Mouse (Mus musculus): Measurements from ENCODE around the gene Btn1a1. TPM values are rescaled to one million over a fixed set of nuclear protein-coding genes. Genes with fewer than 3 reads are reported as not detected.
A peak's percentile ranks its signal among the peaks of the same experiment; 100 is the strongest.

The Btn1a1 gene
- total and polyA plus RNA-seq, 2 experiments from 2014 or later, result 0.18 TPM; not detected in 1

DNA sequence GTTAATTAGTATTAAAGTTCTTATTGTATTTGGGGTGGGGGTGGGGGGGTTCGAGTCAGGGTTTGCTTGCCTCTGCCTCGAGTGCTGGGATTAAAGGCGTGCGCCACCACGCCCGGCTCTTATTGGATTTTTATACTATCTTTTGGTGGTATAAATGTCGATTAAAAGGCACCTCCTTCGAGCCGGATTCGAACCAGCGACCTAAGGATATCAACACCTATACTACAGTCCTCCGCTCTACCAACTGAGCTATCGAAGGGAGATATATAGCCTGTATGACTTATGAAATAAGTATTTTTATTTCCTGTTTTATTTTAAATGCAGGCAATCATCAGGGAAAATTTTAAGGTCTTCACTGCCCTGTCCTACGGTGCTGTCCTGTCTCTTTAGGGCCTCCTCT lies 38.8 kb downstream of the Btn1a1 start:
- no peak for TF ChIP-seq EP300 (IDR thresholded peaks at IDR 0.05; ENCODE audit: low read depth)
- TF ChIP-seq CTCF (IDR thresholded peaks at IDR 0.05; ENCODE audit: low read depth), result no peak
- Histone ChIP-seq H3K4me1 (ENCODE audit: control insufficient read depth, insufficient read depth) (peaks cover 19% of the 10 kb centered on the region), H3K27ac (ENCODE audit: low read depth) (no peak overlapping the region), H3K9ac (replicated peaks; ENCODE audit: low read depth, low read length) (no peak overlapping the region), H3K27me3 (ENCODE audit: control insufficient read depth, insufficient read depth, low read length) (no peaks in the 10 kb centered on the region), H3K4me2 (ENCODE audit: low read depth, low read length) (no peak overlapping the region), H3K36me3 (replicated peaks; ENCODE audit: control insufficient read depth, insufficient read depth, low read length) (peaks cover 5% of the 10 kb centered on the region), H3K4me3 (ENCODE audit: low read depth, low read length) (no peak overlapping the region), H3K9me3 (replicated peaks; ENCODE audit: control insufficient read depth, low read length) (no peaks in the 10 kb centered on the region)
- DNase-seq (ENCODE audit: low spot score), result no peak
- no peak for ATAC-seq (ENCODE audit: insufficient read depth, low read depth)
- 30% methylated on average over 14 of the region's 14 CpGs for WGBS

DNA sequence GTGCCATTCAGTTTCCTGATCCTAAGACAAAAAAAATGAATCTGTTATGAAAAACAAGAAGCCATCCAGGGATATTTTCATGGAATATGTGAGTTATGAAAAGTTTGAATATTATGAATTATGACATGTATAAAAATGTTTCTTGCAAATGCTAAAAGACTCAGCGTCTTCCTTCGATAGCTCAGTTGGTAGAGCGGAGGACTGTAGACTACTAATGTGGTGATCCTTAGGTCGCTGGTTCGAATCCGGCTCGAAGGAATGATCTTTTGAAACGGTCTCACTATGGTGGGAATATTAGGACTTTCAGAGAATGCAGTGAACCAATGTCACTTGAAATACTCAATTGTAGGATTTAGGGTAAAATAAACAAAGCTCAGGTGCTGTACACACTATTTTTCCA lies 39.4 kb downstream of the Btn1a1 start:
- Histone ChIP-seq H3K27me3 (ENCODE audit: control insufficient read depth, insufficient read depth, low read length) (no peaks in the 10 kb centered on the region), H3K4me2 (ENCODE audit: low read depth, low read length) (no peak overlapping the region), H3K27ac (ENCODE audit: low read depth) (no peak overlapping the region), H3K9me3 (replicated peaks; ENCODE audit: control insufficient read depth, low read length) (no peaks in the 10 kb centered on the region), H3K36me3 (replicated peaks; ENCODE audit: control insufficient read depth, insufficient read depth, low read length) (peaks cover 11% of the 10 kb centered on the region), H3K9ac (replicated peaks; ENCODE audit: low read depth, low read length) (no peak overlapping the region), H3K4me1 (ENCODE audit: control insufficient read depth, insufficient read depth) (peaks cover 19% of the 10 kb centered on the region), H3K4me3 (ENCODE audit: low read depth, low read length) (no peak overlapping the region)
- DNase-seq (ENCODE audit: low spot score) (no peak), ATAC-seq (ENCODE audit: insufficient read depth, low read depth) (no peak)
- TF ChIP-seq CTCF (IDR thresholded peaks at IDR 0.05; ENCODE audit: low read depth) (no peak), EP300 (IDR thresholded peaks at IDR 0.05; ENCODE audit: low read depth) (no peak)
- 34% methylated on average over 8 of the region's 8 CpGs for WGBS

DNA sequence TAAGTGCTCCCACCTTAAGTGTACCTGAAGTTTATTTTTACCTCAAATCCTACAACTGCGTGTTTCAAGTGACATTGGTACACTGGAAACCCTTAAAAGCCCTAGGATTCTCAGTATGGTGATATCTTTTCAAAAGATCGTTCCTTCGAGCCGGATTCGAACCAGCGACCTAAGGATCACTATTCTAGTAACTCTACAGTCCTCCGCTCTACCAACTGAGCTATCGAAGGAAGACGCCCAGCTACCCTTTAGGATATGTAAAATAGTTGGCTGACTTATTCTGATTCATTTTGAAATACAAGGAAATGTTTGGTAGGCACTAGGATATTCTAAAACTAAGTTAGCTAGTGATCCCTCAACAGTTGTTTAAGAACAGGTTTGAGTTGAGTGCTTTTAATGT lies 40.2 kb downstream of the Btn1a1 start:
- H3K27me3 ChIP-seq (ENCODE audit: control insufficient read depth, insufficient read depth, low read length), result no peaks in the 10 kb centered on the region
- no peak overlapping the region for H3K4me3 ChIP-seq (ENCODE audit: low read depth, low read length)
- TF ChIP-seq EP300 (IDR thresholded peaks at IDR 0.05; ENCODE audit: low read depth) (no peak), CTCF (IDR thresholded peaks at IDR 0.05; ENCODE audit: low read depth) (no peak)
- WGBS, result 16% methylated on average over 9 of the region's 9 CpGs
- ATAC-seq (ENCODE audit: insufficient read depth, low read depth) (no peak), DNase-seq (ENCODE audit: low spot score) (no peak)
- H3K4me2 ChIP-seq (ENCODE audit: low read depth, low read length), result no peak overlapping the region
- no peak overlapping the region for H3K9ac ChIP-seq (replicated peaks; ENCODE audit: low read depth, low read length)
- H3K36me3 ChIP-seq (replicated peaks; ENCODE audit: control insufficient read depth, insufficient read depth, low read length), result peaks cover 19% of the 10 kb centered on the region
- H3K4me1 ChIP-seq (ENCODE audit: control insufficient read depth, insufficient read depth), result peaks cover 19% of the 10 kb centered on the region
- no peaks in the 10 kb centered on the region for H3K9me3 ChIP-seq (replicated peaks; ENCODE audit: control insufficient read depth, low read length)
- H3K27ac ChIP-seq (ENCODE audit: low read depth), result no peak overlapping the region

DNA sequence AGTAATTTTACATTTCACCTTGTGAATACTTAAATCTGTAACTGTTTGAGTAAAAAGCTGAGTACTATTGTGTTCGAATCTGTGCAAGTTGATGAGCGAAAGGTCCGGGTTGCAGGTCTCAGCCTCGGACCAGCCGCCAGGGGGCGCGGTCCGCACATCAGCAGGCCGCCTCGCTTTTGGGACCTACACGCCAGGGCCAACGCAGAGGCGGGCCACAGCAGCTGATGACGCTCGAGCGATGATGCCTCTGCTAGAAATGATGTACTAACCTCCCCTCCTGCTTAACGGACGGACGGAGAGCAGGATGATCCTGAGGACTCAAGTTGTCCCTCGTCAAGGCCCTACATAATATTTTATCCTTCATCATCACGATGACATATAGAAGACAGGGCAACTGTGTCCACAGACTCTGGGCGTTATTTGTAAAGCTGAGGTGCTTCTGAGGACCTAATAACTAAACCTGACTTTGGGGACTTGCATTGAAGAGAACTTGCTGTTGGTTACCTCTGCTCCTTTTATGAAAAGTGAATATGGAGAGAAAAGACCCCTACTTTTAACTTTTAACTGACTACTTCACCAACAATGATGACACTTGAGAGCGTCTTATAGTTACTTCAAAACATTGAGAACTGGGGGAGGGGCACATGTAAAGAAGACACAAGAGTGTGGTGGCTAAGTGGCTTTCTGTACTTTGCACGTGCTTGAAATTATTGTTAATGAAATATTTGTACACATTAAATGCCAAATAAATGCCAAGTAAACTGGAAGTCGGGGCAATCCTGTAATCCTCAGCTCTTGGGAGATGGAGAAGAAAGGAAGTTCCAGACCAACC lies 41.0 kb downstream of the Btn1a1 start:
- peak overlapping the region; percentile 80 for H3K4me3 ChIP-seq (ENCODE audit: low read depth, low read length)
- WGBS, result 3% methylated on average over 25 of the region's 25 CpGs
- H3K9me3 ChIP-seq (replicated peaks; ENCODE audit: control insufficient read depth, low read length), result no peaks in the 10 kb centered on the region
- no peak overlapping the region for H3K9ac ChIP-seq (replicated peaks; ENCODE audit: low read depth, low read length)
- peak; percentile 90 for DNase-seq (ENCODE audit: low spot score)
- H3K4me2 ChIP-seq (ENCODE audit: low read depth, low read length), result peak overlapping the region; percentile 86
- peaks cover 24% of the 10 kb centered on the region for H3K36me3 ChIP-seq (replicated peaks; ENCODE audit: control insufficient read depth, insufficient read depth, low read length)
- TF ChIP-seq CTCF (IDR thresholded peaks at IDR 0.05; ENCODE audit: low read depth) (peak; percentile 95), EP300 (IDR thresholded peaks at IDR 0.05; ENCODE audit: low read depth) (no peak)
- H3K27ac ChIP-seq (ENCODE audit: low read depth), result peak overlapping the region; percentile 31
- H3K27me3 ChIP-seq (ENCODE audit: control insufficient read depth, insufficient read depth, low read length), result no peaks in the 10 kb centered on the region
- peaks cover 16% of the 10 kb centered on the region for H3K4me1 ChIP-seq (ENCODE audit: control insufficient read depth, insufficient read depth)
- ATAC-seq (ENCODE audit: insufficient read depth, low read depth), result peak; percentile 87

DNA sequence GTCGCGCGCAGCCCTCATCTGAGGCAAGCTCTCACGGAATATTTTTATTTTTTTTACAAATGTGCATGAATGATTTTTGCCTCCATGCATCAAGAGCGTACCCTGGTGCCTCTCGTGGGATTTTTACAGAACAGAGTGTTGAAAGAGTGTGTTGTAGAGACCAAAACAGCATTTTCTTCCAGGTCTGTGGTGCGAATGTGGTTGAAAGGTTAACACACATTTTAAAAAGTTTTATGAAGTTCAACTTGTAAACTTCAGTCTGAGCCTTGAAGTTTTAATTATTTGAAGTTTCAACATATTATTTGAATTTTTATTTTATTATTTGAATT lies 41.7 kb downstream of the Btn1a1 start:
- Histone ChIP-seq H3K4me1 (ENCODE audit: control insufficient read depth, insufficient read depth) (peaks cover 9% of the 10 kb centered on the region), H3K36me3 (replicated peaks; ENCODE audit: control insufficient read depth, insufficient read depth, low read length) (peaks cover 29% of the 10 kb centered on the region), H3K27me3 (ENCODE audit: control insufficient read depth, insufficient read depth, low read length) (no peaks in the 10 kb centered on the region), H3K4me2 (ENCODE audit: low read depth, low read length) (peak overlapping the region; percentile 86), H3K9ac (replicated peaks; ENCODE audit: low read depth, low read length) (peak overlapping the region; percentile 11; the same call in 1 of the 2 replicates), H3K4me3 (ENCODE audit: low read depth, low read length) (peak overlapping the region; percentile 80), H3K9me3 (replicated peaks; ENCODE audit: control insufficient read depth, low read length) (no peaks in the 10 kb centered on the region), H3K27ac (ENCODE audit: low read depth) (peak overlapping the region; percentile 68)
- no peak; the same call in 1 of the 2 replicates for ATAC-seq (ENCODE audit: insufficient read depth, low read depth)
- no peak for DNase-seq (ENCODE audit: low spot score)
- WGBS, result 0% methylated on average over 7 of the region's 7 CpGs
- TF ChIP-seq CTCF (IDR thresholded peaks at IDR 0.05; ENCODE audit: low read depth), result no peak
- TF ChIP-seq EP300 (IDR thresholded peaks at IDR 0.05; ENCODE audit: low read depth), result no peak
